Mouse (Mus musculus): ENCODE results near the gene Cldn14. TPM values are rescaled to one million over a fixed set of nuclear protein-coding genes. Genes with fewer than 3 reads are reported as not detected.

Gene Cldn14
- polyA plus RNA-seq, 1 experiment from 2014 or later: not detected

DNA sequence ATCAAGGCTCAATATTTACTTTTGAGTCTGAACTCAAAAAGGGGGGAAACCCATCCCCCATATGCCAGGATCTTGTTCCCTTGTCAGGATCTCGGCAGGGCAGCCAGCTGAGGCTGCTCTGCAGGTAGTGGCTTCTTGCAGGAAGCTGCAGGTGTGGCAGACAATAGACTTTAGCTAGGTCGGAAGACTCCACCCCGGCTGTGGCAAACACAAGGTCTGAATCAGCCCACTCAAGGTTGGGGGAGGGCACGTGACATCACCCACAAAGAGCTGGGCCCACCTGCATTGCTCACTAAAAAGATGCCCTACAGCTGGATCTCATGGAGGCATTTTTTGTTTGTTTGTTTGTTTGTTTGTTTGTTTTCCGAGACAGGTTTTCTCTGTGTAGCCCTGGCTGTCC, 100.9 kb downstream of the Cldn14 start:
- ATAC-seq (ENCODE audit: low FRiP score): no peak
- no peak for DNase-seq (ENCODE audit: low spot score)
- H3K27ac ChIP-seq (ENCODE audit: low read depth, low read length): no peak overlapping the region

DNA sequence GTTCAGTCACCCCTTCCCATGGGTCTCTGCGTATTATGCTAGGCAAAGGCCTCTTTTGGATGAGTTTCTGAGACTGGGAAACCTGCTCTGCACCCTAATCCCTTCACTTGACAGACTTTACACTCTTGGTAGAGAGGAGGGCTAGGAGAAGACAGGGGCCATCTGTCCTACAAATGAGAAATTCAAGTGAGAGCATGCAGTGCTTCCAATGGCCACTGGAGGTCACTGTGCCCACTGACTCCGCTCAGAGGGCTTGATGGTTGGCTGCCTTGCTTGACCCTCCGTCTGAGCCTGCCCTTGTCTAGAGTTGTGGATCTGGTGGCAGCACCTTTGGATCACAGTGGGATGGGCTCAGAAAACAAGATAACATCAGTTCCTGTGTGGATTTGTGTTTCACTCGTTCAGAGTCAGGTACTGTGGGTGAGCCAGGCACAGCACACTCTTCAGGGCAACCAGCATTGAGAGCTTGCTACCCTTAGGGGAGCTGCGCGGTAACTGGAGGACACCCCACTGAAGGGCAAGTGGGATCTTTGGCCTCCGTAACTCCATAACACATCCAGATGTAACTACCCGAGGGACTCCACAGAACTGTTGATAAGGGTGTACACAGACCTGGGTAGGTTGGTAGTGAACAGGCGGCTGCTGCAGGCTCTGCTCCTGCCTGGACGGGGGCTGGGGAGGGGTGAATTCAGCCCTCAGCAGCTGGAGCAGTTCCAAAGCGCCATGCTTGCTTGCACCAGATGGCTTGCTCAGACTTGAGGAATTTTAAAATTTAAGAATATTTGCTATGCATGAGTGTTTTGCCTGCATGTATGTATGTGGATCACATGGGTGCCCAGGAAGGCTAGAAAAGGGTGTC, 102.3 kb downstream of the Cldn14 start:
- Histone ChIP-seq H3K4me3 (ENCODE audit: low read depth, low read length) (no peak overlapping the region), H3K36me3 (ENCODE audit: control insufficient read depth, insufficient read depth, low read length) (peaks cover 2% of the 10 kb centered on the region; the same call in 1 of the 2 replicates), H3K9me3 (ENCODE audit: control insufficient read depth, low read length) (no peaks in the 10 kb centered on the region), H3K27me3 (ENCODE audit: control insufficient read depth, insufficient read depth, low read length) (no peaks in the 10 kb centered on the region), H3K4me1 (replicated peaks; ENCODE audit: control insufficient read depth, insufficient read depth, low read length) (no peaks in the 10 kb centered on the region), H3K4me2 (replicated peaks; ENCODE audit: low read depth, low read length) (no peak overlapping the region), H3K9ac (ENCODE audit: low read depth, low read length) (no peak overlapping the region), H3K27ac (ENCODE audit: low read depth, low read length) (no peak overlapping the region)
- DNase-seq (ENCODE audit: low spot score) (peak; percentile 79), ATAC-seq (ENCODE audit: low FRiP score) (peak; percentile 47; the same call in 1 of the 2 replicates)
- 79% methylated on average over 11 of the region's 11 CpGs for WGBS

More for the DNA sequence above, 100.9 kb downstream of the Cldn14 start:
- WGBS: 81% methylated on average over 5 of the region's 5 CpGs
- Histone ChIP-seq H3K9ac (ENCODE audit: low read depth, low read length) (no peak overlapping the region), H3K27me3 (ENCODE audit: control insufficient read depth, insufficient read depth, low read length) (no peaks in the 10 kb centered on the region), H3K9me3 (ENCODE audit: control insufficient read depth, low read length) (no peaks in the 10 kb centered on the region), H3K4me3 (ENCODE audit: low read depth, low read length) (no peak overlapping the region), H3K36me3 (ENCODE audit: control insufficient read depth, insufficient read depth, low read length) (no peaks in the 10 kb centered on the region; the same call in 1 of the 2 replicates), H3K4me1 (replicated peaks; ENCODE audit: control insufficient read depth, insufficient read depth, low read length) (no peaks in the 10 kb centered on the region), H3K4me2 (replicated peaks; ENCODE audit: low read depth, low read length) (no peak overlapping the region)

DNA sequence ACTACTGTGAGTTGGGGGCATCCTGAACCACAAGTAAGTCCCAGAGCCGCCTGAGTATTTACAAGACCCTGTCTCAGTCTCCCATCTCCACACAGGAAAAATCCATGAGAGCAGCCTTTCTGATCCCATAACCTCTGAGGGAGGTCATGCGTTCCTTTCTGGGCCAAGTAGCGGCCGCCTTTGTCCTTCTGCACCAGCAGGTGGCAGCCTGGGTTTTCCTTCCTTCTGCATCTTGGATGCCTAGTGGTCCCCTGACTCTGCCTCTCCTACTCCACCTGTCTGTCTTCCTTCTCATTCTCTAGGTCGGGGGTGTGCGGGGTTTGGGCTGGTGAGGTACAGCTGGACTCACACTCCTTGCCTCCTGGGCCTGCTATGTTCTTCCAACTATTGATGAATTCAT, 105.6 kb downstream of the Cldn14 start:
- peaks cover 2% of the 10 kb centered on the region; the same call in 1 of the 2 replicates for H3K36me3 ChIP-seq (ENCODE audit: control insufficient read depth, insufficient read depth, low read length)
- peak; percentile 24 for DNase-seq (ENCODE audit: low spot score)

DNA sequence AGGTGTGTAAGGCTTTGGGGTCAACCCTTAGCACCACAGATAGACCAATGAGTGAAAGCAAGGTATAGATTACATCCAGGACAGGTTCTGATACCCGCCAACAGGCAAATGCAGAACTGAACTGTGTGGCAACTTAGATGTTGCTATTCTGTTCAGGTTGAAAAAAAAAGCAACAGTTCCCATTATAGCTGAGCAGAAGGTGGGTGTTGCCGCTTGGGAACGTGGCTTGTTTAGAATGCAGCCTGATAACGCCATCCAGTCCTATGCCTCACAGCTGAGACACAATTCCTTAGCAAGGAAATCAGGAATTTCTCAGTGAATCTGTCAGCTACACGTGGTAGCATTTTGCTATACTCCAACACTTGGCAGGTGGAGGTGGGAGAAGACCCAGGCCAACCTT, 115.4 kb downstream of the Cldn14 start:
- H3K27me3 ChIP-seq (ENCODE audit: control insufficient read depth, insufficient read depth, low read length): no peaks in the 10 kb centered on the region
- DNase-seq (ENCODE audit: low spot score): no peak
- 91% methylated on average over 5 of the region's 5 CpGs for WGBS
- ATAC-seq (ENCODE audit: low FRiP score): no peak
- no peak overlapping the region for H3K27ac ChIP-seq (ENCODE audit: low read depth, low read length)
- H3K4me3 ChIP-seq (ENCODE audit: low read depth, low read length): no peak overlapping the region
- H3K4me1 ChIP-seq (replicated peaks; ENCODE audit: control insufficient read depth, insufficient read depth, low read length): no peaks in the 10 kb centered on the region
- no peak overlapping the region for H3K4me2 ChIP-seq (replicated peaks; ENCODE audit: low read depth, low read length)
- no peak overlapping the region for H3K9ac ChIP-seq (ENCODE audit: low read depth, low read length)
- H3K36me3 ChIP-seq (ENCODE audit: control insufficient read depth, insufficient read depth, low read length): peaks cover 4% of the 10 kb centered on the region; the same call in 1 of the 2 replicates
- H3K9me3 ChIP-seq (ENCODE audit: control insufficient read depth, low read length): no peaks in the 10 kb centered on the region

More for the DNA sequence above, 105.6 kb downstream of the Cldn14 start:
- H3K4me2 ChIP-seq (replicated peaks; ENCODE audit: low read depth, low read length): no peak overlapping the region
- H3K27me3 ChIP-seq (ENCODE audit: control insufficient read depth, insufficient read depth, low read length): no peaks in the 10 kb centered on the region
- no peak overlapping the region for H3K27ac ChIP-seq (ENCODE audit: low read depth, low read length)
- H3K9me3 ChIP-seq (ENCODE audit: control insufficient read depth, low read length): no peaks in the 10 kb centered on the region
- no peaks in the 10 kb centered on the region for H3K4me1 ChIP-seq (replicated peaks; ENCODE audit: control insufficient read depth, insufficient read depth, low read length)
- H3K4me3 ChIP-seq (ENCODE audit: low read depth, low read length): no peak overlapping the region
- 71% methylated on average over 6 of the region's 6 CpGs for WGBS
- no peak for ATAC-seq (ENCODE audit: low FRiP score)
- no peak overlapping the region for H3K9ac ChIP-seq (ENCODE audit: low read depth, low read length)

DNA sequence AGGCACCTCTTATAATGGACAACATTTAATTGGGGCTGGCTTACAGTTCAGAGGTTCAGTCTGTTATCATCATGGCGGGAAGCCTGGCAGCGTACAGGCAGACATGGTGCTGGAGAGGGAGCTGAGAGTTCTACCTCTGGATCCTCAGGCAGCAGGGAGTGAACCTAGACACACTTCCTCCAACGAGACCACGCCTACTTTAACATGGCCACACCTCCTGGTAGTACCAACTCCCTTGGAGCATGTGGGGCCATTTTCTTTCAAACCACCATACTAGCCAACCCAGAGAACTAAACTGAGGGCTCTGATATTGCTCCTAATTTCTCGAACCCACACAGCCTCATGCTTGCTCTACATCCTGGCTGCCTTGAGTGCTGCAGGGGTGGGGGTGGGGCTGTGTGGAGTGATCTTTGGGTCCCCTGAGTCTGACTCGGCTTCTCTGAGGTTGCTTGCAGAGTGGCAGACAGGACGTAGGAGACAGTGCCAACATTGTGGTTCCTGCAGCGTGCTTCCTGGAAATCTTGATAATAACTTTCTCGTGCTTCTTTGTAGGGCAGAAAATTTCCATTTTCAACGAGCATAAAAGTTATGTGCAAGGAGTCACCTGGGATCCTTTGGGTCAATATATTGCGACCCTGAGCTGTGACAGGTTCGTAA, 117.6 kb downstream of the Cldn14 start:
- Histone ChIP-seq H3K9ac (ENCODE audit: low read depth, low read length) (no peak overlapping the region), H3K4me3 (ENCODE audit: low read depth, low read length) (no peak overlapping the region), H3K36me3 (ENCODE audit: control insufficient read depth, insufficient read depth, low read length) (peaks cover 4% of the 10 kb centered on the region; the same call in 1 of the 2 replicates), H3K27me3 (ENCODE audit: control insufficient read depth, insufficient read depth, low read length) (no peaks in the 10 kb centered on the region), H3K4me2 (replicated peaks; ENCODE audit: low read depth, low read length) (no peak overlapping the region), H3K4me1 (replicated peaks; ENCODE audit: control insufficient read depth, insufficient read depth, low read length) (no peaks in the 10 kb centered on the region), H3K27ac (ENCODE audit: low read depth, low read length) (no peak overlapping the region), H3K9me3 (ENCODE audit: control insufficient read depth, low read length) (no peaks in the 10 kb centered on the region)
- DNase-seq (ENCODE audit: low spot score) (no peak), ATAC-seq (ENCODE audit: low FRiP score) (no peak)
- 91% methylated on average over 12 of the region's 12 CpGs for WGBS

DNA sequence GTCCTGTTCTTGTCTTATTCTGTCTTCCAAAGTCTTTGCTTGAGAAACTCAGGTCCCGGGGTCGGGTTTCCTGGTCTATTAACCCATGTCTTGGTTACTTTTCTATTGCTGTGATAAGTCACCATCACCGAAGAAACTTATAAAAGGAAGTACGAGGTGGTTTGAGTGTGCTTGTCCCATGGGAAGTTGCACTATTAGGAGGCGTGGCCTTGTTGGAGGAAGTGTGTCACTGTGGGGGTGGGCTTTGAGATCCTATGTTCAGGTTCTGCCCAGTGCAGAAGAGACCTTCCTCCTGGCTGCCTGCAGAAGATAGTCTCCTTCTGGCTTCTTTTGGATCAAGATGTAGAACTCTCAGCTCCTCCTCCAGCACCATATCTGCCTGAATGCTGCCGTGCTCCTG, 120.2 kb downstream of the Cldn14 start:
- Histone ChIP-seq H3K4me3 (ENCODE audit: low read depth, low read length) (no peak overlapping the region), H3K9ac (ENCODE audit: low read depth, low read length) (no peak overlapping the region), H3K4me2 (replicated peaks; ENCODE audit: low read depth, low read length) (no peak overlapping the region), H3K27me3 (ENCODE audit: control insufficient read depth, insufficient read depth, low read length) (no peaks in the 10 kb centered on the region), H3K27ac (ENCODE audit: low read depth, low read length) (no peak overlapping the region), H3K4me1 (replicated peaks; ENCODE audit: control insufficient read depth, insufficient read depth, low read length) (no peaks in the 10 kb centered on the region), H3K9me3 (ENCODE audit: control insufficient read depth, low read length) (no peaks in the 10 kb centered on the region), H3K36me3 (ENCODE audit: control insufficient read depth, insufficient read depth, low read length) (0 out of 2 replicates have a peak, but pooled peaks cover 4% of the 10 kb centered on the region)
- WGBS: 96% methylated on average over 6 of the region's 6 CpGs
- ATAC-seq (ENCODE audit: low FRiP score) (no peak), DNase-seq (ENCODE audit: low spot score) (no peak)

DNA sequence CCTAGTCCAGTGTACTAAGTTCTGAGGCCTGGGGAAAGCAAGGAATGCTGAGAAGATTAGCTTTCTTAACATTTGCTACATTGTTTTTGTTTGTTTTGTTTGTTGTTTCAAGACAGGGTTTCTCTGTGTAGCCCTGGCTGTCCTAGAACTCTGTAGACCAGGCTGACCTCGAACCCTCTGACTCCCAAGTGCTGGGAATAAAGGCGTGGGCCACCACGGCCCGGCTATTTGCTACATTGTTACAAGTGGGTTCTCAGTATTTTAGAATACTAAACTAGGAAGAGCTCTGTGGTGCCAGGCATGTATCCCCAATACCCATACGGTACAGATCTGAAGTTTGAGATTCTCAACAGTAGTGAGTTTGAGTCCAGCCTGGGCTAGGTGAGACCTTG, 123.9 kb downstream of the Cldn14 start:
- Histone ChIP-seq H3K9me3 (ENCODE audit: control insufficient read depth, low read length) (no peaks in the 10 kb centered on the region), H3K27ac (ENCODE audit: low read depth, low read length) (no peak overlapping the region), H3K4me3 (ENCODE audit: low read depth, low read length) (peak overlapping the region; percentile 79), H3K27me3 (ENCODE audit: control insufficient read depth, insufficient read depth, low read length) (no peaks in the 10 kb centered on the region), H3K4me1 (replicated peaks; ENCODE audit: control insufficient read depth, insufficient read depth, low read length) (no peaks in the 10 kb centered on the region), H3K36me3 (ENCODE audit: control insufficient read depth, insufficient read depth, low read length) (no peaks in the 10 kb centered on the region), H3K4me2 (replicated peaks; ENCODE audit: low read depth, low read length) (peak overlapping the region; percentile 90), H3K9ac (ENCODE audit: low read depth, low read length) (peak overlapping the region; percentile 55)
- WGBS: 61% methylated on average over 5 of the region's 5 CpGs
- DNase-seq (ENCODE audit: low spot score) (no peak), ATAC-seq (ENCODE audit: low FRiP score) (no peak)

DNA sequence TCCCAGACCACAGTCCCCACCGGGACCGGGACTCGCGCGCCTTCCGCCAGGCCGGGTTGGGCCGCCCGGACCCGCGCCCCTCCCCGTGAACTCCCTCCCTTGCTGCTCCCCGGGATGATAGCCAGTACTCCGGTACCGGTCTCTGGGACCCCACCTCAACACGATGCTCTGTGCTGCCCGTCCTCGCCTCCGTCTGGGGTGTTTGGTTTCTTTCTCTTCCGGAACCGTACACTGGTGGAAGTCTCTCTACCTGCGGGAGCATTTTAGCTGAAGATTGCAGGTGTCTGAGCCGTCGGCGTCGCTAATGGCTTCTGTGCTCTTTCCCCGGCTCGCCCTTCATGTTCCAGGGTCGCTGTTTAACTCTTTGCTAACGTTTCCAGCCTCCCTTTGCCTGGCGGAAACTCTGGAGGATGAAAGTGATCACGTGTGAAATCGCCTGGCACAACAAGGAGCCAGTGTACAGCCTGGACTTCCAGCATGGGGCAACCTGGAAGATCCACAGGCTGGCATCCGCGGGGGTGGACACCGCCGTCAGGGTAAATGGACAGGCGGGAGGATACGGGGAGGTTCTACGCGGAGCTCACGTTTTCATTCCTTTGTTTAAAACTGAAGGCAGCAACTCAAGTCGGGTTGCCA, 124.4 kb downstream of the Cldn14 start:
- peak; percentile 31 for ATAC-seq (ENCODE audit: low FRiP score)
- WGBS: under 1% methylated on average over 43 of the region's 43 CpGs
- peak overlapping the region; percentile 90 for H3K4me2 ChIP-seq (replicated peaks; ENCODE audit: low read depth, low read length)

More for the DNA sequence above, 124.4 kb downstream of the Cldn14 start:
- Histone ChIP-seq H3K27me3 (ENCODE audit: control insufficient read depth, insufficient read depth, low read length) (no peaks in the 10 kb centered on the region), H3K27ac (ENCODE audit: low read depth, low read length) (no peak overlapping the region), H3K36me3 (ENCODE audit: control insufficient read depth, insufficient read depth, low read length) (no peaks in the 10 kb centered on the region), H3K9me3 (ENCODE audit: control insufficient read depth, low read length) (no peaks in the 10 kb centered on the region), H3K9ac (ENCODE audit: low read depth, low read length) (peak overlapping the region; percentile 55), H3K4me3 (ENCODE audit: low read depth, low read length) (peak overlapping the region; percentile 79), H3K4me1 (replicated peaks; ENCODE audit: control insufficient read depth, insufficient read depth, low read length) (no peaks in the 10 kb centered on the region)
- DNase-seq (ENCODE audit: low spot score): peak; percentile 58
